Mouse (Mus musculus) kidney, adult 18-20 months (tissue): ENCODE measurements around the gene Astn2.

Experiments
- DNase-seq: peaks from one replicate; pipeline ENCODE4 v3.0.0; 2021

Gene Astn2

GRCm38 (mm10) chr4:65379461-65379860 is 1025.0 kb downstream of the Astn2 start:
- no peak for DNase-seq

- no peak for DNase-seq
Measured at GRCm38 (mm10) chr4:65376571-65376970, 1027.8 kb downstream of the Astn2 start.

- DNase-seq: no peak
Measured at GRCm38 (mm10) chr4:65373841-65374240, 1030.6 kb downstream of the Astn2 start.

- DNase-seq: no peak
Measured at GRCm38 (mm10) chr4:65372731-65373130, 1031.7 kb downstream of the Astn2 start.

GRCm38 (mm10) chr4:65367135-65367534 is 1037.3 kb downstream of the Astn2 start:
- no peak for DNase-seq

- no peak for DNase-seq
Measured at GRCm38 (mm10) chr4:65354580-65354979, 1049.8 kb downstream of the Astn2 start.

GRCm38 (mm10) chr4:65350521-65350920 is 1053.9 kb downstream of the Astn2 start:
- no peak for DNase-seq

GRCm38 (mm10) chr4:65341766-65342165 is 1062.6 kb downstream of the Astn2 start:
- DNase-seq: no peak

GRCm38 (mm10) chr4:65333718-65334117 is 1070.7 kb downstream of the Astn2 start:
- peak; percentile 27 for DNase-seq
